Mouse (Mus musculus) ovary, postnatal 14 days (tissue): ENCODE measurements at regions not wholly inside any gene's neighbourhood (a gene's known extent, or its start where the extent isn't known, plus 50 kb on each side); places are given as distances from the start of the nearest gene placed in this dataset.
A peak's percentile ranks its signal among the peaks of the same experiment; 100 is the strongest.

Source experiments
- DNase-seq: peaks from one replicate; pipeline ENCODE4 v3.0.0; 2022; ENCODE audit warnings: low spot score

GRCm38 (mm10) chr1:157957506-157957905, 398.6 kb downstream of the Brinp2 start:
- DNase-seq: no peak

- DNase-seq: no peak
Observed at GRCm38 (mm10) chr1:157964461-157964860, 391.7 kb downstream of the Brinp2 start.

GRCm38 (mm10) chr1:157969635-157970111, 386.5 kb downstream of the Brinp2 start:
- no peak for DNase-seq

GRCm38 (mm10) chr1:157973373-157974232, 382.5 kb downstream of the Brinp2 start:
- DNase-seq: no peak

- DNase-seq: no peak
Observed at GRCm38 (mm10) chr1:157974656-157975055, 381.5 kb downstream of the Brinp2 start.

GRCm38 (mm10) chr1:158019161-158019560, 337.0 kb downstream of the Brinp2 start:
- DNase-seq: peak; percentile 7

GRCm38 (mm10) chr1:158039756-158040155, 316.4 kb downstream of the Brinp2 start:
- no peak for DNase-seq

- DNase-seq: no peak
Observed at GRCm38 (mm10) chr1:158040334-158040733, 315.8 kb downstream of the Brinp2 start.

- no peak for DNase-seq
Observed at GRCm38 (mm10) chr1:158052644-158053043, 303.5 kb downstream of the Brinp2 start.

GRCm38 (mm10) chr1:158054961-158055360, 301.2 kb downstream of the Brinp2 start:
- DNase-seq: no peak

GRCm38 (mm10) chr1:158056994-158057630, 299.0 kb downstream of the Brinp2 start:
- DNase-seq: no peak

GRCm38 (mm10) chr1:158057789-158058188, 298.3 kb downstream of the Brinp2 start:
- no peak for DNase-seq

- DNase-seq: no peak
Observed at GRCm38 (mm10) chr1:158061995-158062394, 294.1 kb downstream of the Brinp2 start.

- no peak for DNase-seq
Observed at GRCm38 (mm10) chr1:158082181-158082580, 273.9 kb downstream of the Brinp2 start.

GRCm38 (mm10) chr1:158085856-158086255, 270.3 kb downstream of the Brinp2 start:
- DNase-seq: no peak

- DNase-seq: no peak
Observed at GRCm38 (mm10) chr1:158097500-158097899, 258.6 kb downstream of the Brinp2 start.

- DNase-seq: no peak
Observed at GRCm38 (mm10) chr1:158119708-158120107, 236.4 kb downstream of the Brinp2 start.

GRCm38 (mm10) chr1:158124902-158125301, 231.2 kb downstream of the Brinp2 start:
- DNase-seq: no peak

GRCm38 (mm10) chr1:158126272-158126671, 229.9 kb downstream of the Brinp2 start:
- no peak for DNase-seq

GRCm38 (mm10) chr1:158129243-158129770, 226.8 kb downstream of the Brinp2 start:
- DNase-seq: no peak

GRCm38 (mm10) chr1:158147525-158147924, 208.6 kb downstream of the Brinp2 start:
- no peak for DNase-seq

GRCm38 (mm10) chr1:158148035-158148434, 208.1 kb downstream of the Brinp2 start:
- no peak for DNase-seq

- DNase-seq: no peak
Observed at GRCm38 (mm10) chr1:158161111-158161510, 195.0 kb downstream of the Brinp2 start.
